Mouse (Mus musculus) thymus, postnatal 14 days (tissue): ENCODE measurements around the gene Il31.

ENCODE experiments used
- DNase-seq: peaks from one replicate; pipeline ENCODE4 v3.0.0; 2021

Gene Il31

DNA sequence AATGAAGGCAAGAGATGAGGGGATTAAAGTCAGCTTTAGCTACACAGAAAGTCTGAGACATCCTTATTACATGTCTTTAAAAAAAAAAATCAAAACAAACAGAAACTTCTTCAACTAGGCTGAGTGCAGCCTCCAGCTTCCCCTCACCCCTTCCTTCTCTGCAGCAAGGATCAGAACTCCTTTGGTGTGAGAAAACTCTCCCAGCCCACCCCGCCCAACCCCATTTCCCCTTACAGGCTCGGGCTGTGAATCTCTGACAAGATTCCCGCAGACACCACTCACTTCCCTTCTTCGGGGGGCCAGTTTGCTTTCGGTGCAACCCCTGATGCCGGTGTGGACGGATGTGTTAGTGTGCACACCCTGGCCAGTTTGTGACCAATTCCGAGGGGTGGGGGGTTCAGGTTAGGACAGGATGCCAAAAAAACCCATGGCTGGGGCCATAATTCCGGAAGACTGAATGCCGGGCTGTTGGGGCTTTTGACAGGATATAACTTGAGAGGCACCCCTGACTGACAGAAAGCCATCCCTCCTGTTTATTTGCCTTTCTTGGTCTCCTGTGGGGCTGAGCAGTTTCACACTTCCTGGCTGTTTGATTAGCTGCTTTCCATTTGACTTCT lies 18.4 kb downstream of the Il31 start:
- DNase-seq, result no peak

DNA sequence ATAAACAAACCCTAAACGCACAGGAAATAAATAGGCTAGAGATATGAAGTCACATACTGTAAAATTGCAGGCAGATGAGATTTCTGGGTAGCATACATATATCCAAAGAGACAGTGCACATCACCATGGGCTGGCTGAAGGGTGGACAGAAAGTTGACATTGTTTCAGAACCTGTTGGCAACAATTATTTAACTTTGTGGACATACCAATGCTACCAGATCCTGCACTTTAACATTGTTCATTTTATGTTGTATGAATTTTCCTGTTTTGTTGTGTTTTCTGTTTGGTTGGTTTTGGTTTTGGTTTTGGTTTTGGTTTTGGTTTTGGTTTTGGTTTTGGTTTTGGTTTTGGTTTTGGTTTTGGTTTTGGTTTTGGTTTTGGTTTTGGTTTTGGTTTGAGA lies 24.7 kb downstream of the Il31 start:
- no peak for DNase-seq

DNA sequence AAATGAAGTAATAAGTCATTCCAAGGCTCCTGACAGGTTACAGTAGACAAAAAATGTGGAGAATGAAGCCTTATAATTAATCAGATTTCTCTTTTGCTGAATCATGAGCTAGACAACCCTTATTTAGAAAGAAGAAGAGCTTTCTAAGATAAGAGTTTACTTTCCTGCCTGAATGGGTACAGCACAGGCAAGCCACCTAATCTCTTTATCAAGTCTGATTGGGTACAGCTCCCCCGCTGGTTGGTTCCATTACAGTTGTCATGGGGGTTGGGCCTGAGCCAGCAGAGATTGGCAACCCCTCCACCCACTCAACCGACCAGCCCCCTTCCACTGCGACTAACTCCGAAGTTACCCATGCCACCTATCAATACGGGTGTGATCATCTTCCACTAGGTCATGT lies 27.9 kb downstream of the Il31 start:
- DNase-seq, result no peak

GRCm38 (mm10) chr5:123451886-123452285 lies 37.4 kb downstream of the Il31 start:
- peak; percentile 34 for DNase-seq

DNA sequence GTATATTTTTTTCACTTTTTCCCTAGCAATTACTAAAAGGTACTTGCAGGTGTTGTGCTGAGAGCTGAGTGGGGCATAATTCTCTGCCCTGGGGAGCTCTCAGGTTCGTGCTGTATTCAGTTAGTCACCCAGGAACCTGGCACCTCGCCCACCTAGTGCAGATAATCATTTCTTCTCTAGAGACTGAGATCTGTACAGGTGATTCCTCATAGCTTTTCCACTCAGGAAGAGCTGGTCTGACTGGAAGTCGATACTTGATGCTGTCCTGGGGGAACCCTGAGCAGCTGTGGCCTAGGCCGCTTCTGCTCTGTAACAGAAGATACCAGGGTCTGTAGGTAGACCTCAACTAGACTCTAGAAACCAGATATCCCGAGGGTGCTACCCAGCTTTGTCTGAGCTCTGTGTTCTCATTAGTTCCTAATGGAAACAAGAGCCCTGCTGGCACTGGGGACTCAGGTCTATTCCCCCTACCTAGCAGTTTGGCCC lies 44.4 kb downstream of the Il31 start:
- no peak for DNase-seq

DNA sequence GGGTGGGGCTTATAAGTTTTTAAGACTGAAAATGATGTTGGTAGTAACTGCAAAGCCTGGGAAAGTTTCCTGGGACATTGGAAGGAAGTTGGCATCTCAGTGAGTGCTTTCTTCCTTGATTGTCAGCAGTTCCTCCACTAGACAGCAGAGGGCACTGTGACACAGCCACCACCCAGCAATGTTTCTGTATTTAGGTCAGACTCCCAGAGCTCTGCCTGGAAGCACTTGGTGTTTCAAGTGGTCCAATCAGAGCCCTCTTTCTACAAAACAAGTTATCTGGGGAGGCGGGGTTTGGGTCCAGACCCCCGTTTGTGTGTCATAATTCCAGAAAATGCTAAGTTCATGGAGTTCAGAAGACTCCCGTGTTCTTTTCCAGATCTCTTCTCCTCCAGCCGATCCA lies 45.2 kb downstream of the Il31 start:
- DNase-seq, result peak; percentile 63

DNA sequence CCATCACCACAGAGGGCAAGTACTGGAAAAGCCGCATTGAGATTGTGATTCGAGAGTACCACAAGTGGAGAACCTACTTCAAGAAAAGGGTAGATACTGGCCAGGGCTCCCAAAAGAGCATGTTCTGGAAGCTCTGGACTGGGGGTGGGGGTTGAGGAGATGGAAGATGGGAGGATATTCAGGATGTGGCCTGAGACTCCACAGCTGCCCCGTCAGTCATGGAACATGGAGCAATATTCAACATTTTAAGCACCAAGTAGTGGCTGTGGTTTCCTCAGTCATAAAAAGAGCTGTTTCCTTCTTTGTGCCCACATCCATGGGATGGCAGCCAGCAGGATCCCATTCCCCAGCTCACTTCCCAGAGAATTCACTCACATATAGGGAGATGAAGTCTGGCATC lies 47.0 kb downstream of the Il31 start:
- DNase-seq, result no peak

- no peak for DNase-seq
These were observed 48.6 kb downstream of the Il31 start for GRCm38 (mm10) chr5:123440664-123441063.

DNA sequence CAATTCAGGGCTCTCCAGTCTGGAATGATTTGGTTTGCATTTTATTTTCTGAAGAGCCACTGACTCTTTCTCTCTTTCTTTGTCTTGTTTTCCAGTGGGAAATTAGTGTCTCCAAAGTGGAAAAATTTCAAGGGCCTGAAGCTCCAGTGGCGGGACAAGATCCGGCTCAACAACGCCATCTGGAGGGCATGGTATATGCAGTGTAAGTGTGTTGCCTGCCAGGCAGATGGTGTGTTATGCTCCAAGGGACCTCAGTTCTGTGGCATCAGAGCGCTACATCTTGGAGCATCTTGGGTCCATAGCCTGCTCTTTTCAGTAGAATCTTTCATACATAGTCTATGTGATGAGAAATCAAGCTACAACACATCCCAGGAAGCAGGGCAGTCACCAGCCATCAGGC lies 49.3 kb downstream of the Il31 start:
- no peak for DNase-seq

DNA sequence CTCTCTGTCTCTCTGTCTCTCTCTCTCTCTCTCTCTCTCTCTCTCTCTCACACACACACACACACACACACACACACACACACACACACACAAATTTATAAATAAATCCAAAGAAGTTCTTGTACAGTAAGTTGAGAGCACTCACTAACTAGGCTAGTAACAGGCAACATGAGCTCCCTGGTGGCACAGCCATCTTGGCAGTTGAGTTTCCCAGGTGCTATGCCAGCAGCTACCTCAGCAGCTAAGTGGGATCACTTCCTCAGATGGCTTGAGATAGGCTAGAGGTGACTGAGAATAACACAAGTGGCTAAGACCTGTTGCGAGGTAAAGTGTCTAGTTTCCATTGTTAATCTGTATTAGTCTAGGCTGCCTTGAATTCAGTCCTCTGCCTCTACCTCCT lies 50.0 kb downstream of the Il31 start:
- DNase-seq, result no peak

- DNase-seq, result no peak
These were observed 50.9 kb downstream of the Il31 start for GRCm38 (mm10) chr5:123438381-123438780.

GRCm38 (mm10) chr5:123436780-123437175 lies 52.5 kb downstream of the Il31 start:
- peak; percentile 63 for DNase-seq

DNA sequence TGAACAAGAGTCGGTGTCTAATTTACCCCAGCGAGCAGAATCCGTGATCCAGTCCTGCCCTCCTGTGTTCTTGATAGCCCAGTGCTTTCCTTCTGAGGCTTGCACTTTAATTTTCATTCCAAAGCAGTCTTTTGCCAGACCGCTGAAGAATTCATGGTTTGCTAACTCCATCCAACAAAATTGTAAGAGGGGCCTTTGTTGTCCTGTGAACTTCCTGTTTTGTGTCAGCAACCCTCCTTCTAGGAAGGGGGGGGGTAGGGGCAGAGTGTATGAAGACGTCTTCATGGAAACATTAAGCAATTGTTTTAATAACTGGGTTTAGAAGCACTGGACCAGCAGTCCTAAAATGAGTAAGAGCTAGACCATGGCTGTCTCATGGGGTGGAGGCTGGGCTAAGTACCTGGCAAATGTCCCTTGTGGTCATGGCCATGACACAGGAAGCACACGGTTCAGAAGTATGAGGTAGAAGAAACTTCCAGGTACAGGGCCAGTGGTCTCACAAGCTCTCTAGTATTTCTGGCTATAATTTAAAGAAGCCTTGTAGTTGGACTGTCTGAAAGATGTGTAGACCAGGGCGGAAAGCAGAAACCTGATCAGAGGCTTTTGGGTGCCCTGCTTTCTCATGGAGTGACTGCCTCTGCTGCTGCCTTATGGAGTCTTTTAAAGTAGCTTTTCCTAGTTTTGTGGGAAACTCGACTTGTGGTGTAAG lies 53.1 kb downstream of the Il31 start:
- DNase-seq, result no peak

DNA sequence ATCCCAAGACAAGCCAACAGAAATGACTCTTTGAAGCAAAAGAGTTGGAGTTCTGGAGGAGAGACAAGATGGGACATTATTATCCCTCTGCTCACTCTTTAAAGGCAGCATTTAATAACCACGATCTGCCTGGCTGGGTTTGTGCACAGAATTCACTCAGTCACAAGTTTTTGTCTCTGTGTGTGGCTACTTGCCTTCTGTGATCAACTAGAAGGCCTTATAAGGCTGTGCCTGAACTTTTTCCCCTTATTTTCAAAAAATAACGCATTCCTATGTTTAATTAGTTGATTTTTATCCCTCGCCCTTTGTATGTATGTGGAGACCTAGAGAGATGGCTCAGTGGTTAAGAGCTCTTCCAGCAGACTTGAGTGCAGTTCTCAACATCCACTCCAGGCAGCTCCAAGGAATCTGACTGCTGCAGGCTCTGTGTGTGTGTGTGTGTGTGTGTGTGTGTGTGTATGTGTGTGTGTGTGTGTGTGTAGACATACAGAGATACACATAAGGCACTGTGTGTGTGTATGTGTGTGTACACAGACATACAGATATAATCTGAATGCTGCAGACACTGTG lies 56.9 kb downstream of the Il31 start:
- no peak for DNase-seq

DNA sequence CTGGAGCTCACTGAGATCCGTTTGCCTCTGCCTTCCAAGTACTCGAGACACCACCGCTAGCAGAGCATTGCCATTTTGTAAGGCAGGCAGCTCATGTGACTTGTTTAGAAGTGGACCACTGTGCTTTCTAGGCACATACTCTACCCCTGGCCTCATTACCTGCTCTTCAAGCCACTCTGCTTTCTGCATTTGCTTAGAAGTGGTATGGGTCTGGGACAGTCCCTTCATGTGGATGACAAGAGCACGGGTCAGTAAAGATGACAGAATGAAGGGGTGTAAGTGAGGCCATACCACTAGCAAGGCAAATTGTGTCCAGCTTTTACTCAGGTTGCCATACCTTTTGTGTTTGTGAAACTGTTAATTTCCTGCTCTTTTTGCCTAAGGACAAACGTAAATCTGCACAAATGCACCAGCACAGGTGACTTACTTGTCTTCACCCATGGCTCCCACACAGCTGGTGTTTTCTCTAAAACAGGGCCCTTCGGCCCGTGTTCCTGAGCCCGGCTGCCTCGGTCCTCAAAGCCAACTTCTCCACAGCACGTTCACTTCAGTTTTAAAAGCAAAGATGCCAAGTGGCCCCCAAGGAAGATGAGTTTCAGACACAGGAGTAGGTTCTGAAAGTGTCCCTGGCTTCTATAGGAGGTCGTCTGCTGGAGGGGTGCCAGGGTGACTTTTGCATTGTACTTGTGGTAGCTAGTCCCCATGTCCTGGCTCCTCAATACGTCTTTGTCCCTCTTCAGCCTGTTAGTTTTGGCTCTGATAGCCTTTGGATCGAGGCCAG lies 57.6 kb downstream of the Il31 start:
- no peak for DNase-seq
